Mouse (Mus musculus) activated CD4-positive, CD25-positive, alpha-beta regulatory T cell, adult 4 months (primary cell): ENCODE measurements around the gene Aldh1a7. TPM values are rescaled to one million over a fixed set of nuclear protein-coding genes. Genes with fewer than 3 reads are reported as not detected.

Source experiments
- polyA plus RNA-seq, 2 experiments: library from polyadenylated mRNA; unstranded; fragments of 100-300 nt; shearing (Covaris generic); gene quantifications; one replicate each; pipeline ENCODE4 v1.2.1; 2017

The Aldh1a7 gene
- polyA plus RNA-seq, 2 experiments from 2014 or later = not detected

Other genes with a start within 250 kb of the Aldh1a7 start
- under 1 TPM in 1 of 2 experiments, not detected in 1; 0.44 TPM for gene Aldh1a1, start 234.8 kb downstream of the Aldh1a7 start, polyA plus RNA-seq
- gene Tmc1, start 226.6 kb upstream of the Aldh1a7 start, polyA plus RNA-seq = under 1 TPM in 1 of 2 experiments, not detected in 1; 0.40 TPM